Mouse (Mus musculus): Measurements from ENCODE around the gene Kdm2b. TPM values are rescaled to one million over a fixed set of nuclear protein-coding genes. Genes with fewer than 3 reads are reported as not detected.
A peak's percentile ranks its signal among the peaks of the same experiment; 100 is the strongest.

The Kdm2b gene
- polyA plus RNA-seq, 1 experiment from 2014 or later = 101 TPM

GRCm38 (mm10) chr5:122841126-122841525 is 148.5 kb downstream of the Kdm2b start:
- no peak for ATAC-seq (ENCODE audit: low FRiP score)
- H3K4me3 ChIP-seq = no peak overlapping the region
- 90% methylated on average over 2 of the region's 2 CpGs for WGBS
- H3K27me3 ChIP-seq = no peaks in the 10 kb centered on the region
- no peak overlapping the region for H3K4me2 ChIP-seq
- no peak overlapping the region for H3K27ac ChIP-seq
- H3K9me3 ChIP-seq = no peaks in the 10 kb centered on the region
- no peaks in the 10 kb centered on the region for H3K4me1 ChIP-seq (replicated peaks)
- H3K9ac ChIP-seq = no peak overlapping the region
- H3K36me3 ChIP-seq = no peaks in the 10 kb centered on the region

- H3K4me2 ChIP-seq = no peak overlapping the region
- H3K27ac ChIP-seq = no peak overlapping the region
- no peak overlapping the region for H3K4me3 ChIP-seq
- H3K27me3 ChIP-seq = no peaks in the 10 kb centered on the region
- no peak for ATAC-seq (ENCODE audit: low FRiP score)
- H3K9me3 ChIP-seq = no peaks in the 10 kb centered on the region
- H3K36me3 ChIP-seq = no peaks in the 10 kb centered on the region
- H3K9ac ChIP-seq = no peak overlapping the region
- 85% methylated on average over 10 of the region's 10 CpGs for WGBS
- no peaks in the 10 kb centered on the region for H3K4me1 ChIP-seq (replicated peaks)
Observed at GRCm38 (mm10) chr5:122832996-122833395, 156.6 kb downstream of the Kdm2b start.

- H3K27me3 ChIP-seq = no peaks in the 10 kb centered on the region
- H3K36me3 ChIP-seq = no peaks in the 10 kb centered on the region
- no peaks in the 10 kb centered on the region for H3K4me1 ChIP-seq (replicated peaks)
- H3K27ac ChIP-seq = no peak overlapping the region
- no peak for ATAC-seq (ENCODE audit: low FRiP score)
- no peak overlapping the region for H3K4me3 ChIP-seq
- no peak overlapping the region for H3K9ac ChIP-seq
- 88% methylated on average over 10 of the region's 10 CpGs for WGBS
- H3K4me2 ChIP-seq = no peak overlapping the region
- H3K9me3 ChIP-seq = no peaks in the 10 kb centered on the region
Observed at GRCm38 (mm10) chr5:122832536-122832935, 157.1 kb downstream of the Kdm2b start.

- H3K4me1 ChIP-seq (replicated peaks) = peaks cover 3% of the 10 kb centered on the region
- H3K4me2 ChIP-seq = no peak overlapping the region
- H3K4me3 ChIP-seq = no peak overlapping the region
- H3K36me3 ChIP-seq = no peaks in the 10 kb centered on the region
- no peak overlapping the region for H3K9ac ChIP-seq
- ATAC-seq (ENCODE audit: low FRiP score) = no peak
- no peaks in the 10 kb centered on the region for H3K9me3 ChIP-seq
- no peak overlapping the region for H3K27ac ChIP-seq
- no peaks in the 10 kb centered on the region for H3K27me3 ChIP-seq
- 81% methylated on average over 8 of the region's 8 CpGs for WGBS
Observed at GRCm38 (mm10) chr5:122825099-122825498, 164.5 kb downstream of the Kdm2b start.

- no peaks in the 10 kb centered on the region for H3K27me3 ChIP-seq
- H3K27ac ChIP-seq = no peak overlapping the region
- H3K9me3 ChIP-seq = no peaks in the 10 kb centered on the region
- no peak overlapping the region for H3K9ac ChIP-seq
- ATAC-seq (ENCODE audit: low FRiP score) = no peak
- H3K4me2 ChIP-seq = no peak overlapping the region
- H3K4me1 ChIP-seq (replicated peaks) = peaks cover 9% of the 10 kb centered on the region
- no peak overlapping the region for H3K4me3 ChIP-seq
- WGBS = 69% methylated on average over 6 of the region's 6 CpGs
- H3K36me3 ChIP-seq = no peaks in the 10 kb centered on the region
Observed at GRCm38 (mm10) chr5:122824450-122824849, 165.2 kb downstream of the Kdm2b start.

GRCm38 (mm10) chr5:122823976-122824375 is 165.6 kb downstream of the Kdm2b start:
- H3K36me3 ChIP-seq = no peaks in the 10 kb centered on the region
- 74% methylated on average over 1 of the region's 1 CpGs for WGBS
- no peak overlapping the region for H3K27ac ChIP-seq
- no peak for ATAC-seq (ENCODE audit: low FRiP score)
- no peak overlapping the region for H3K4me3 ChIP-seq
- no peaks in the 10 kb centered on the region for H3K9me3 ChIP-seq
- no peaks in the 10 kb centered on the region for H3K27me3 ChIP-seq
- no peak overlapping the region for H3K9ac ChIP-seq
- H3K4me2 ChIP-seq = no peak overlapping the region
- peaks cover 13% of the 10 kb centered on the region for H3K4me1 ChIP-seq (replicated peaks)

- Histone ChIP-seq H3K4me2 (no peak overlapping the region), H3K4me1 (replicated peaks) (peaks cover 19% of the 10 kb centered on the region), H3K4me3 (no peak overlapping the region), H3K9ac (no peak overlapping the region), H3K27me3 (no peaks in the 10 kb centered on the region), H3K9me3 (no peaks in the 10 kb centered on the region), H3K27ac (no peak overlapping the region), H3K36me3 (peaks cover 15% of the 10 kb centered on the region)
- no peak for ATAC-seq (ENCODE audit: low FRiP score)
- 94% methylated on average over 4 of the region's 4 CpGs for WGBS
Observed at GRCm38 (mm10) chr5:122822441-122822840, 167.2 kb downstream of the Kdm2b start.

- Histone ChIP-seq H3K36me3 (peaks cover 24% of the 10 kb centered on the region), H3K9me3 (no peaks in the 10 kb centered on the region), H3K9ac (peak overlapping the region; percentile 90), H3K4me3 (peak overlapping the region; percentile 75), H3K27me3 (no peaks in the 10 kb centered on the region), H3K27ac (peak overlapping the region; percentile 97), H3K4me2 (peak overlapping the region; percentile 69), H3K4me1 (replicated peaks) (peaks cover 19% of the 10 kb centered on the region)
- 1% methylated on average over 10 of the region's 10 CpGs for WGBS
- ATAC-seq (ENCODE audit: low FRiP score) = peak; percentile 62
Observed at GRCm38 (mm10) chr5:122821524-122821885, 168.1 kb downstream of the Kdm2b start.

GRCm38 (mm10) chr5:122820777-122821523 is 168.7 kb downstream of the Kdm2b start, which contains the start of gene Anapc5:
Gene Anapc5, minus strand, starts transcription at chr5:122821339.
- no peaks in the 10 kb centered on the region for H3K9me3 ChIP-seq
- peak within 1 kb of the TSS; percentile 97 for H3K27ac ChIP-seq
- peak; percentile 99 for ATAC-seq (ENCODE audit: low FRiP score)
- H3K9ac ChIP-seq = peak within 1 kb of the TSS; percentile 90
- H3K4me3 ChIP-seq = peak within 1 kb of the TSS; percentile 75
- H3K36me3 ChIP-seq = peaks cover 27% of the 10 kb centered on the region
- peaks cover 19% of the 10 kb centered on the region for H3K4me1 ChIP-seq (replicated peaks)
- H3K27me3 ChIP-seq = no peaks in the 10 kb centered on the region
- WGBS = under 1% methylated on average over 55 of the region's 55 CpGs
- H3K4me2 ChIP-seq = peak within 1 kb of the TSS; percentile 69

Other genes with a start within 250 kb of the Kdm2b start
- gene Camkk2, start 210.4 kb downstream of the Kdm2b start, polyA plus RNA-seq (2015; fragmentation: Nextera tagmentation; extraction: Ambion mirVana) = 59.1 and 60.3 TPM in 2 replicates
- gene Anapc5, start 168.5 kb downstream of the Kdm2b start, polyA plus RNA-seq (2015; fragmentation: Nextera tagmentation; extraction: Ambion mirVana) = 518 and 521 TPM in 2 replicates
- gene Rnf34, start 139.8 kb downstream of the Kdm2b start, polyA plus RNA-seq (2015; fragmentation: Nextera tagmentation; extraction: Ambion mirVana) = 48.4 and 50.6 TPM in 2 replicates
- gene Orai1, start 25.3 kb upstream of the Kdm2b start, polyA plus RNA-seq (2015; fragmentation: Nextera tagmentation; extraction: Ambion mirVana) = 11.8 and 12.3 TPM in 2 replicates
- gene Morn3, start 57.2 kb upstream of the Kdm2b start, polyA plus RNA-seq (2015; fragmentation: Nextera tagmentation; extraction: Ambion mirVana) = 0.65 and 1.5 TPM in 2 replicates
- 18.0 and 18.6 TPM in 2 replicates for gene Tmem120b, start 78.6 kb upstream of the Kdm2b start, polyA plus RNA-seq (2015; fragmentation: Nextera tagmentation; extraction: Ambion mirVana)
- gene Rhof, start 142.9 kb upstream of the Kdm2b start, polyA plus RNA-seq (2015; fragmentation: Nextera tagmentation; extraction: Ambion mirVana) = 5.1 and 5.8 TPM in 2 replicates
- 12.9 and 13.1 TPM in 2 replicates for gene Setd1b, start 152.4 kb upstream of the Kdm2b start, polyA plus RNA-seq (2015; fragmentation: Nextera tagmentation; extraction: Ambion mirVana)
- gene Psmd9, start 179.6 kb upstream of the Kdm2b start, polyA plus RNA-seq (2015; fragmentation: Nextera tagmentation; extraction: Ambion mirVana) = 76.0 and 79.3 TPM in 2 replicates
- gene Hpd, start 192.9 kb upstream of the Kdm2b start, polyA plus RNA-seq (2015; fragmentation: Nextera tagmentation; extraction: Ambion mirVana) = not detected in 2 replicates

All from hindbrain, embryonic 13.5 days (tissue).